Mouse (Mus musculus): ENCODE results near the gene 2010003K11Rik.
A peak's percentile ranks its signal among the peaks of the same experiment; 100 is the strongest.
"Not testable (repeated sequence)": the region's sequence is repeated elsewhere in the genome, so short reads cannot be mapped to it uniquely, and the experiment has no call there.

The 2010003K11Rik gene

GRCm38 (mm10) chr19:4461981-4462380 is 36.4 kb downstream of the 2010003K11Rik start:
- DNase-seq (ENCODE audit: low spot score in 2 of 2), result no peak

GRCm38 (mm10) chr19:4456227-4456626 is 42.2 kb downstream of the 2010003K11Rik start:
- DNase-seq (ENCODE audit: low spot score in 2 of 2), result peak in 1 of 2 experiments; percentile 55

DNA sequence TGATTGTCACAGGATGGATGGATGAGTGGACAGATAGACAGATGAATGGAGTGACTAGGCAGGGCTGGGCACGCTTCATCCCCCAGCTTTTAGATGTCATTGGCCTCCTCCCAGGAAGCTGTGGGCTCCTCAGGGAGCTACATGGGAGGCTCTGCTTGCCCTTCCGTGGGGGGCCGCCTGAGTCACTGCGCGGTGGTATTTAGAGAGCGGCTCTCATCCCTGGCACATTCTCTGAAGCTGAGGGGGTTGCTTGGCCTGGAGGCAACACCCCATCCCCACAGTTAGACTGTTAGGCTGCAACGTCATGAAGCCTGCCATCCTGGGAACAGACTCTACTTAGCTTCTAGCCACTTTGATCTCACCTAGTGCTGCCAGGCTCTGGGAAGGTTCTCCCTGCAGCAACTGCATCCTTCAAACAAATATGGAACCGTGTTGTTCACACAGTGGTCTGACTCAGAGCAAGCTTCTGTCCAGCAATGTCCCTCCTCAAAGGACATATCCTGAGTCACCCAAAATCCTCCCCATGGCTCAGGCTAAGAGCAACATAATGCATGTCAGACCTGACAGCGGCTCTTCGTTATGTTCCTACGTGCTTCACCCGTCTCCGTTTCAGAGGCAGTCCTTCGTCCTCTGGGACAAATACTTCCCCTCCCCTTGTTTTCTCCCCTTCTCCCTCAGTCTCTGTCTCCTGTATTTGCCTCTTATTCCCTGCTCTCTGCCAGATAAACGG is 43.1 kb downstream of the 2010003K11Rik start:
- peak in 1 of 2 experiments; percentile 26 for DNase-seq (ENCODE audit: low spot score in 2 of 2)

DNA sequence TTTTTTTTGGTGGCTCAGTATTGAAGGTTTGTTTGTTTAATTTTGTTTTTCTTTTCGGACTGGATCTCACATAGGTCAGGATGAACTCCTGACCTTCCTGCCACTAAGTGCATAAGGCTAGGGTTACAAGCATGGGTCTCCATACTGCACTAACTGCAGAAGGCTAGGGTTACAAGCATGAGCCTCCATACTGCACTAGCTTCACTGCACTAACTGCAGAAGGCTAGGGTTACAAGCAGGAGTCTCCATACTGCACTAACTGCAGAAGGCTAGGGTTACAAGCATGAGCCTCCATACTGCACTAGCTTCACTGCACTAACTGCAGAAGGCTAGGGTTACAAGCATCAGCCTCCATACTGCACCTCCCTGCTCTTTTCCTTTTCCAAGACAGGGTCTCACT is 44.3 kb downstream of the 2010003K11Rik start:
- not testable (repeated sequence) for DNase-seq (ENCODE audit: low spot score in 2 of 2)

DNA sequence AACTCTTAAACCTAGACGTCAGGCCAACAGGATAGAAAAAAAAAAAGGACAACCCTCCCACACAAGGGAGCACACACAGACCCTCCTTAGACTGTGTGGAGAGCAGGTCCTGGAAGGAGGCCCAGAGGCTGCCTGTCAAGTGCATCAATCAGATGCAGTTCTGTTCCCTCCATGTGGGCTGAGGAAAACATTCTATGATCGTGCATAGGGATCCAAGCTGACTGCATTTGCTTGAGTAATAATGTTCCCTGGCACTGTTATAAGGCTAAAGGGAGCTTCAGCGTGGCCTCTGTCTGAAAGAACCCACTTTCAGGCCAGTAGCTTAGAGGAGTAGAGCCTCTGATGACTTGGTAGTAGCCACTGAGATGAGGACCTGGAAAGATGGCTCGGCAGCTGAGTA is 45.9 kb downstream of the 2010003K11Rik start:
- no peak for DNase-seq (ENCODE audit: low spot score in 2 of 2)

DNA sequence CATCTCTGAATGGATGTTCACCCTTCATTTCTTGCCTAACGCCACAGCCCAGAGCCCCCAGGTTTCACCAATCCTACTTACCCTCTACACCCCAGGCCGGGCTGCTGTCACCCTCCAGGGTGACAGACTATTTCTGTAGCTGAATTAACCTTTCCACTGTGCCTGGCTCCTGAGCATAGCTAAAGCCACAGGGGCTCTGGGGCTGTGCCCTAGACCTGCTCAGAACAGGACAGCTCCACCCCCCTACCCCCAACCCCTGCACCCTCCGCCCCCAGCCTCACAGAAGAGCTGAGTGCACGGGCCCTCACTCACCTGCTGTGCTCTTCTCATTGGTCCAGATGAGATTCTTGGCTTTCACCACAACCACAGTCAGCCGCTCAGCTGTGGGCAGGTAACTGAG is 46.4 kb downstream of the 2010003K11Rik start:
- no peak for DNase-seq (ENCODE audit: low spot score in 2 of 2)

GRCm38 (mm10) chr19:4451098-4451497 is 47.3 kb downstream of the 2010003K11Rik start:
- DNase-seq (ENCODE audit: low spot score in 2 of 2), result no peak

GRCm38 (mm10) chr19:4450666-4451065 is 47.7 kb downstream of the 2010003K11Rik start:
- no peak for DNase-seq (ENCODE audit: low spot score in 2 of 2)

DNA sequence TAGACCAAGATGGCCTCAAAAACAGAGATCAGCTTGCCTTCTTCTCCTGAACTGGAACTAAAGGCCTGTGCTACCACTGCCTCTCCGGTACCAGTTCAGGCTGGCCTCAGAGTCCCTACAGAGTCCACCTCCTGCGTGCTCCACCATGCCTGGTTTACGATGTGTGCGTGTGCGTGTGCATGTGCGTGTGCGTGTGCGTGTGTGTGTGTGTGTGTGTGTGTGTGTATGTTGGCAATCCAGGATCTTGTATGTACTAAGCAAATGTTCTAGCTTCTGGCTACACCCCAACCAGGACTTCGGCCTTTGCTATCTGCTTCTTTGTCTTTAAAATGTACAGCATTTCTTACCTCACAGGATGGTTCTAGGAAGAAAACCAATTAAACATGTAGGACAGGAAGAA is 49.2 kb downstream of the 2010003K11Rik start:
- no peak for DNase-seq (ENCODE audit: low spot score in 2 of 2)

GRCm38 (mm10) chr19:4447445-4447844 is 50.9 kb downstream of the 2010003K11Rik start:
- no peak for DNase-seq (ENCODE audit: low spot score in 2 of 2)

Data from left cerebral cortex, adult 9 months (tissue).